Mouse (Mus musculus): ENCODE measurements around the gene Adora3.

- TF ChIP-seq CTCF (IDR thresholded peaks at IDR 0.05; ENCODE audit: insufficient read depth, low read length): no peak
- TF ChIP-seq POLR2A (IDR thresholded peaks at IDR 0.05; ENCODE audit: borderline replicate concordance, extremely low read depth, low read depth, low read length): no peak
Measured at GRCm38 (mm10) chr3:105927561-105928194, 57.0 kb downstream of the Adora3 start.
